21 mouse cellular contexts compared by ENCODE assay signal in the genomic region with DNA sequence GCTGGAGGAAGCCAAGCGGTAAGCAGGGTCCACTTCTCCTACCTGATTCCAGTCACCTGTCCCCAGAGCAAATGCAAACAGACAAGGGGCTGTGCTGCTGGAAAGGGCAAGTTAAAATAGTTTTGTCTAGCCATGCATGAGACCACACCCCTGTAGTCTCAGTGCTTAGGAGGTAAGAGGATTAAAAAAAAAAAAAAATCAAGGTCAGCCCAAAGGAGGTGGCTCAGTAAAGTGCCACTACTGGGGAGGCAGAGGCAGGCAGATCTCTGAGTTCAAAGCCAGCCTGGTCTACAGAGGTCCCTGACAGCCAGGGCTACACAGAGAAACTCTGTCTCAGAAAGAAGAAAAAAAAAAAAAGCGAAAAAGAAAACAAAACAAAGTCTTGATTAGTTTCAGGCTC. TPM values are rescaled to one million over a fixed set of nuclear protein-coding genes. Genes with fewer than 3 reads are reported as not detected.
"Had no signal": no experiment of that assay in that cellular context is flagged by ENCODE, and none has a peak within 500 bp of the region (broad histone marks: within the 10 kb centered on the region; RNA-seq: fewer than 3 reads in every experiment).

No protein-coding gene starts in this region.

- H3K9ac ChIP-seq: lung, embryonic 14.5 days; midbrain, embryonic 13.5 days; midbrain, embryonic 15.5 days; neural tube, embryonic 12.5 days; stomach, embryonic 15.5 days had no signal

- H3K36me3 ChIP-seq: midbrain, embryonic 13.5 days; midbrain, embryonic 15.5 days had no signal

- H3K27ac ChIP-seq: macrophage; midbrain, embryonic 13.5 days; midbrain, embryonic 15.5 days; neural tube, embryonic 12.5 days; stomach, embryonic 15.5 days; stomach, postnatal 0 days had no signal

- H3K27me3 ChIP-seq: midbrain, embryonic 13.5 days; midbrain, embryonic 15.5 days; neural tube, embryonic 12.5 days; stomach, embryonic 15.5 days had no signal

- H3K4me2 ChIP-seq: lung, embryonic 14.5 days; midbrain, embryonic 11.5 days; midbrain, embryonic 13.5 days; midbrain, embryonic 15.5 days; neural tube, embryonic 12.5 days; stomach, embryonic 15.5 days had no signal

- DNase-seq: lung, adult 18-20 months; lung, embryonic 14.5 days; right cerebral cortex, postnatal 14 days; thymus, adult 2 months; thymus, postnatal 25 days had no signal

- H3K4me3 ChIP-seq: megakaryocyte, embryonic 14.5 days; midbrain, embryonic 13.5 days; midbrain, embryonic 15.5 days; neural tube, embryonic 12.5 days; stomach, embryonic 15.5 days had no signal

- H3K9me3 ChIP-seq: megakaryocyte, embryonic 14.5 days; midbrain, embryonic 13.5 days; midbrain, embryonic 15.5 days; neural tube, embryonic 12.5 days; stomach, embryonic 15.5 days had no signal

RNA-seq across cellular contexts. Expression of a gene that starts 2.2 kb away (rescaled TPM):
- total RNA-seq: monocyte, adult 5-6 weeks; neutrophil, adult 5-6 weeks had no signal

RNA-seq across cellular contexts. Expression of a gene that starts 5.9 kb away (rescaled TPM):
- total RNA-seq: megakaryocyte progenitor cell, adult 5-6 weeks; midbrain, postnatal 0 days; monocyte, adult 5-6 weeks; neutrophil, adult 5-6 weeks had no signal
- polyA plus RNA-seq: liver, embryonic 16.5 days; lung, embryonic 14.5 days; lung, embryonic 16.5 days; macrophage; midbrain, embryonic 11.5 days; midbrain, embryonic 13.5 days; midbrain, embryonic 15.5 days; midbrain, postnatal 0 days; neural tube, embryonic 12.5 days; neural tube, embryonic 14.5 days; spleen, adult 2 months; stomach, embryonic 15.5 days; stomach, postnatal 0 days had no signal

RNA-seq across cellular contexts. Expression of a gene that starts 56.6 kb away (rescaled TPM):
- total RNA-seq: megakaryocyte progenitor cell, adult 5-6 weeks; monocyte, adult 5-6 weeks; neutrophil, adult 5-6 weeks had no signal
- polyA plus RNA-seq: liver, embryonic 16.5 days; lung, embryonic 14.5 days; macrophage; midbrain, embryonic 11.5 days; spleen, adult 2 months; stomach, postnatal 0 days had no signal
